Mouse (Mus musculus) hindbrain, postnatal 0 days (tissue): ENCODE results near the gene Helt. TPM values are rescaled to one million over a fixed set of nuclear protein-coding genes. Genes with fewer than 3 reads are reported as not detected.

Experiments used
- ATAC-seq: fragments of 200-750 bp; cut with Nextera tagmentation; 2 replicates; pipeline ENCODE4 v1.8.0; 2017; ENCODE audit warnings: mild to moderate bottlenecking, moderate TSS enrichment, moderate library complexity
- DNase-seq: peaks from one replicate; pipeline ENCODE4 v3.0.0-alpha.2; 2015; ENCODE audit warnings: low spot score
- H3K27ac ChIP-seq: fragments of 300-500 bp; sonication (generic); 2 replicates; pipeline ENCODE4 v1.5.1; 2014; ENCODE audit warnings: mild to moderate bottlenecking
- H3K27me3 ChIP-seq: fragments of 300-500 bp; sonication (generic); 2 replicates; pipeline ENCODE4 v1.6.1; 2014; ENCODE audit warnings: low read length, mixed read lengths; ENCODE audit not compliant: insufficient read depth
- H3K36me3 ChIP-seq: fragments of 300-500 bp; sonication (generic); 2 replicates; pipeline ENCODE4 v1.6.1; 2014; ENCODE audit warnings: low read length, mixed read lengths; ENCODE audit not compliant: insufficient read depth
- H3K4me1 ChIP-seq: fragments of 300-500 bp; sonication (generic); 2 replicates; pipeline ENCODE4 v1.6.1; 2014; ENCODE audit warnings: antibody characterized with exemption, low read length, mixed read lengths; ENCODE audit not compliant: insufficient read depth
- H3K4me2 ChIP-seq: fragments of 300-500 bp; sonication (generic); 2 replicates; pipeline ENCODE4 v1.6.1; 2014; ENCODE audit warnings: low read depth, mild to moderate bottlenecking, low read length, moderate library complexity, mixed read lengths
- H3K4me3 ChIP-seq: fragments of 300-500 bp; sonication (generic); 2 replicates; pipeline ENCODE4 v1.5.1; 2014; ENCODE audit warnings: low read length
- H3K9ac ChIP-seq: fragments of 300-500 bp; sonication (generic); replicated peaks from 2 replicates; pipeline ENCODE4 v1.6.1; 2014; ENCODE audit warnings: mild to moderate bottlenecking, low read length, moderate library complexity, mixed read lengths
- H3K9me3 ChIP-seq: fragments of 300-500 bp; sonication (generic); 2 replicates; pipeline ENCODE4 v1.6.1; 2016; ENCODE audit warnings: low read length, mixed read lengths
- CTCF ChIP-seq: IDR thresholded peaks from 2 replicates; pipeline ENCODE4 v1.5.1; 2016; ENCODE audit warnings: antibody characterized with exemption, control low read depth, low read depth
- WGBS: fragments of 180-500 bp; shearing (Covaris S2); extraction: QIAGEN DNeasy Blood & Tissue Kit; methylation state at CpG from one replicate; pipeline ENCODE4 v1.1.7; 2014; 5-methylcytosine and 5-hydroxymethylcytosine counted together
- polyA plus RNA-seq: library from polyadenylated mRNA; unstranded; fragments of >200 nt; fragmentation: Nextera tagmentation; extraction: Ambion mirVana; gene quantifications from 2 replicates; pipeline ENCODE4 v1.2.1, GENCODE M21; 2015
- total RNA-seq: library from RNA; depleted of rRNA; stranded (reverse); fragments of >200 nt; gene quantifications from 2 replicates; pipeline ENCODE4 v1.2.3, GENCODE M21; 2014; rRNA removed

The Helt gene
- total and polyA plus RNA-seq, 2 experiments from 2014 or later: 0.11 to 0.52 TPM

- H3K9me3 ChIP-seq: no peaks in the 10 kb centered on the region
- DNase-seq (no peak), ATAC-seq (no peak)
- no peak overlapping the region for H3K4me3 ChIP-seq
- H3K36me3 ChIP-seq: no peaks in the 10 kb centered on the region
- H3K4me2 ChIP-seq: no peak overlapping the region
- no peaks in the 10 kb centered on the region for H3K27me3 ChIP-seq
- no peak overlapping the region for H3K27ac ChIP-seq
- no peaks in the 10 kb centered on the region for H3K4me1 ChIP-seq
- H3K9ac ChIP-seq: no peak overlapping the region
- 44% methylated on average over 7 of the region's 7 CpGs for WGBS
- TF ChIP-seq CTCF: no peak
Measured at GRCm38 (mm10) chr8:46242946-46243345, 51.5 kb downstream of the Helt start.

Other genes with a start within 250 kb of the Helt start
- gene Cfap97, start 142.9 kb downstream of the Helt start, total RNA-seq: 15.1 and 15.2 TPM in 2 replicates
- 26.8 and 28.0 TPM in 2 replicates for gene Cfap97, start 142.9 kb downstream of the Helt start, polyA plus RNA-seq
- gene Snx25, start 142.5 kb downstream of the Helt start, total RNA-seq: 36.9 and 38.7 TPM in 2 replicates
- gene Snx25, start 142.5 kb downstream of the Helt start, polyA plus RNA-seq: 8.4 and 10.4 TPM in 2 replicates
- 1,071 and 1,180 TPM in 2 replicates for gene Slc25a4, start 83.4 kb downstream of the Helt start, total RNA-seq
- gene Slc25a4, start 83.4 kb downstream of the Helt start, polyA plus RNA-seq: 1,213 and 1,215 TPM in 2 replicates
- gene Acsl1, start 176.4 kb upstream of the Helt start, total RNA-seq: 29.0 and 40.3 TPM in 2 replicates
- gene Acsl1, start 176.4 kb upstream of the Helt start, polyA plus RNA-seq: 25.6 and 26.7 TPM in 2 replicates